Mouse (Mus musculus) adrenal gland, postnatal 10 days (tissue): ENCODE measurements at regions not wholly inside any gene's neighbourhood (a gene's known extent, or its start where the extent isn't known, plus 50 kb on each side); places are given as distances from the start of the nearest gene placed in this dataset.

ENCODE experiments used
- DNase-seq: peaks from one replicate; pipeline ENCODE4 v3.0.0; 2021; ENCODE audit warnings: mixed read lengths

GRCm38 (mm10) chr14:110276192-110276591, 478.8 kb downstream of the Slitrk6 start:
- DNase-seq, result no peak

GRCm38 (mm10) chr14:110271270-110271669, 483.7 kb downstream of the Slitrk6 start:
- DNase-seq, result no peak

GRCm38 (mm10) chr14:110244466-110244865, 510.5 kb downstream of the Slitrk6 start:
- no peak for DNase-seq

- DNase-seq, result no peak
Measured at GRCm38 (mm10) chr14:110243549-110243948, 511.4 kb downstream of the Slitrk6 start.

GRCm38 (mm10) chr14:110238800-110239199, 516.1 kb downstream of the Slitrk6 start:
- DNase-seq, result no peak

GRCm38 (mm10) chr14:110224678-110225446, 530.1 kb downstream of the Slitrk6 start:
- DNase-seq, result no peak

GRCm38 (mm10) chr14:110190987-110191607, 563.9 kb downstream of the Slitrk6 start:
- DNase-seq, result no peak

- DNase-seq, result no peak
Measured at GRCm38 (mm10) chr14:110190471-110190870, 564.5 kb downstream of the Slitrk6 start.

- DNase-seq, result no peak
Measured at GRCm38 (mm10) chr14:110179166-110179565, 575.8 kb downstream of the Slitrk6 start.

- no peak for DNase-seq
Measured at GRCm38 (mm10) chr14:110171162-110172117, 583.5 kb downstream of the Slitrk6 start.

- no peak for DNase-seq
Measured at GRCm38 (mm10) chr14:110168632-110169031, 586.3 kb downstream of the Slitrk6 start.

- DNase-seq, result no peak
Measured at GRCm38 (mm10) chr14:110128265-110128664, 626.7 kb downstream of the Slitrk6 start.

- no peak for DNase-seq
Measured at GRCm38 (mm10) chr14:110125936-110126710, 628.8 kb downstream of the Slitrk6 start.

- DNase-seq, result no peak
Measured at GRCm38 (mm10) chr14:110122710-110123109, 632.2 kb downstream of the Slitrk6 start.

- no peak for DNase-seq
Measured at GRCm38 (mm10) chr14:110115578-110115977, 639.4 kb downstream of the Slitrk6 start.

- DNase-seq, result no peak
Measured at GRCm38 (mm10) chr14:110100852-110101251, 654.1 kb downstream of the Slitrk6 start.

GRCm38 (mm10) chr14:110078351-110078750, 676.6 kb downstream of the Slitrk6 start:
- DNase-seq, result no peak

- DNase-seq, result no peak
Measured at GRCm38 (mm10) chr14:110047748-110048147, 707.2 kb downstream of the Slitrk6 start.

- DNase-seq, result no peak
Measured at GRCm38 (mm10) chr14:110043211-110043610, 711.7 kb downstream of the Slitrk6 start.

- DNase-seq, result no peak
Measured at GRCm38 (mm10) chr14:110021812-110022211, 733.1 kb downstream of the Slitrk6 start.

GRCm38 (mm10) chr14:110015126-110015525, 739.8 kb downstream of the Slitrk6 start:
- no peak for DNase-seq

GRCm38 (mm10) chr14:110013229-110013628, 741.7 kb downstream of the Slitrk6 start:
- no peak for DNase-seq
